Mouse (Mus musculus): ENCODE results near the gene Atad5.
A peak's percentile ranks its signal among the peaks of the same experiment; 100 is the strongest.

Gene Atad5

DNA sequence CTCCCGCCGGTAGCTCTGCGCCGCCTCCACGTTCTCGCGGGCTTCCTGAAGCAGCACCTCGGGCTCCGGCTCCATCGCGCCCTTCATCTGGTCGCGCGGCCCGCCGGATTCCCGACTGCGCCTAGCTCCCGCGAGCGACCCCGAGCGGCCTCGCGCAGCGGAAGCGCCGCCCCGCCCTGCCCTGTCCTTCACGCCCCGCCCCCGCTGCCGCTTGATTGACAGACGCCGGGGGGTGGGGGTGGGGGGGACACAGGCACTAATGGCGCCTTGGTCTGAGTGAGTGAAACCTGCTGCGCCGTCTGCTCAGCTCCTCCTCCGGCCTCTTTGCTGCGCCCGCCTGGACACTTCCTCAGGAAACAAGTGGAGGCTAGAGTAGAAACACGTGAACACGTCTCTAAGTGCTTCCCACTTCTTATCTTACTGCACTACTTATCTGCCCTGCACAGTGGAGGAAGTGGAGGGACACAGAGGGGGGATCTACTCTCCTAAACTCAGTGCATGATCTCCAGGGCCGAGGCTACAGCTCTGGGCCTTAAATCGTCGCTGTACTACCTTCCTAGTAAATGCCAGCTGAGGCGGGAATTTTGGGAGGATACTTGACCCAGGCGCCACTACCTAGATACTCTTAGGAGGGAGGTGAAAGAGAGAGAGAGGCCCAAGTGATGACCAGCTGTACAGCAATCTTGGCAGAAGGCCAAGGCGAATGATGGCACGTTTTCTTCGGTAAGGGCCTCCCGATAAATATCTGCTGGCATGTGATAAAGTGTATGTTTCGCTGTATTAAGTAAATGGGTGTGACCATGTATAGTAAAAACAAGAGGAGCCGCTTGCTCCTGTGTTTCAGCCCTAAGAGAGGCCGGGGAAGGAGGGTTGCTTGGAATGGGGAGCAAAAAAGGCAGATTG, 8.1 kb upstream of the Atad5 start, which contains the start of gene Crlf3:
TSS of gene Crlf3 (minus strand) at position 166 of the 903 bp plus-strand sequence.
- peak; percentile 85 to 92 for DNase-seq (ENCODE audit: low spot score in 2 of 2)

DNA sequence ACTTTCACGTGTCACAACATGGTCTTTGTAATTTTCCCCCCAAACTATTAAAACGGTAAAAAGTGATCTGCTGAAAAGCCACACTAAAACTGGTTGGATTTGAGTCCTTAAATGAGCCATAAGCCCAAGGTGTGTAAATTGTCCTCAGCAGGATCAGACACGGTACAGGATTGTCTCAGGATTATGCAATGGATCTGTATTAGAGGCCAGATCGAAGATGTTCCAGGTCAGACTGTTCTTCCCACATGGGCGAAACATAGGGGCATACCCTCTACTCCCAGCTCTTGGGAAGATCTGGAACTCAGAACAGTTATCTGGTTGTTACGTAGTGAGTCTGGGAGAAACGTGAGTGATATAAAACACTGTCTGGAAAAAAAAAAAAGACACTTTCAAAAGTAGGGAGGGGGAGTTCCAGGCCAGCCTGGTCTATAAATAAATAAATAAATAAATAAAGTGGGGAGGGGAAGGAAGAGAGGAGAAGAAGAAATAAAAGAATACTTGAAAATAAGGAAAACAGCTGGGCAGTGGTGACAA, 7.3 kb upstream of the Atad5 start:
- DNase-seq (ENCODE audit: low spot score in 2 of 2) = no peak

- no peak for DNase-seq (ENCODE audit: low spot score in 2 of 2)
These were observed 3.7 kb upstream of the Atad5 start for GRCm38 (mm10) chr11:80085356-80086055.

DNA sequence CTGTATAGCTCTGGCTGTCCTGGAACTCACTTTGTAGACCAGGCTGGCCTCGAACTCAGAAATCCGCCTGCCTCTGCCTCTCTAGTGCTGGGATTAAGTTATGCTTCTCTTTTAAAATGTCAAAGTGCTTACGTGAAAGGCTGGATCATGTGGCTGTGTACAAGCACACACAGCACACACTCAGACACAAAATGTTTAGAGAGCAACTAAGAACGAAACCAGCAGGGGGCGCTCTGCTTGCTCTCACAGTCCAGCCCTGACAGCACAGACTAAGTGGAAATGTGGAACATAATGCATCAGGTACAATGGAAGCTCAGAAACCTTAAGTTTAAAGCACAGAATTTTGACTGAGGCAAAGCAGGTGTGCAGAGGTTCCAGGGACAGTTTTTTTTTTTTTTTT, 2.4 kb upstream of the Atad5 start:
- DNase-seq (ENCODE audit: low spot score in 2 of 2) = peak; percentile 49 to 80

DNA sequence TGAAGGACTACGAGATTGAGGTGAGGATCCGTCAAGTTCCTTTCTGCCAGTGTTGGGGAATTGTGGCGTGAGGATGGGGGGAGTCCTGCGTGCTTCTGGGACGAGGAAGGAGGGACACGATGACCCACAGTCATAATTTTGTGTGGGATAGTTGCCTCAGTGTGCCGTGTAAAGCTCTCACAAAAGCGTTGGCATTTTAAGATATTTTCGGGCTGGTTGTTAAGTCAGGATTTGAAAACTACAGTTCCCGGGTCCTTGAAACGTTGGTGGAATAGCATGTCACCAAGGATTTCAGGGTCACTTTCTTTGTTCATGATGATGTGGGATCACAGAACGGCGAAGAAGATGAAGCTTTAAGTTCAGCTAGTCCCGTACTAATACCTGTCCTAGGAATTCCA, 616 bp downstream of the Atad5 start:
- DNase-seq (ENCODE audit: low spot score in 2 of 2) = no peak

DNA sequence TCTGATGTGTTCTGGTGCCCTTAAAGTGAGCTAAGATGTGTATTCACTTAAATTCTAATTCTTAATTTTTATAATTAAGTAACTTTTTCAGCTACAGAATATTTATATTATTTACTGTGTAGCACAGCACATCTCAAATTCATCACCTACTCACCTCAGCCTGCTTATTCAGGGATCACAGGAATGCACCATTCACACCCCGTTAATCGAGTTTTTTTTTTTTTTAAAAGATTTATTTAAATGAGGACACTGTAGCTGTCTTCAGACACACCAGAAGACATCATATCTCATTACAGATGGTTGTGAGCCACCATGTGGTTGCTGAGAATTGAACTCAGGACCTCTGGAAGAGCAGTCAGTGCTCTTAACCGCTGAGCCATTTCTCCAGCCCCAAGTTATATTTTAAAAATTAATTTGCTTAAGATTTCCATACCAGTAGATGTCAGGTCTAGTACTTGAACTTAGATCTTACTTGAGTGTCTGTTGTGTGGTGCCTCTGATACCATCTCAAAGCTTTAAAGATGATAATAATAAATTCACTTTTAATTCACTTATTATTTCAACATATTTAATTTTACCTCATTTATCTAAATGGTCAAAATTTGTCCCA, 1.5 kb downstream of the Atad5 start:
- DNase-seq (ENCODE audit: low spot score in 2 of 2) = no peak

DNA sequence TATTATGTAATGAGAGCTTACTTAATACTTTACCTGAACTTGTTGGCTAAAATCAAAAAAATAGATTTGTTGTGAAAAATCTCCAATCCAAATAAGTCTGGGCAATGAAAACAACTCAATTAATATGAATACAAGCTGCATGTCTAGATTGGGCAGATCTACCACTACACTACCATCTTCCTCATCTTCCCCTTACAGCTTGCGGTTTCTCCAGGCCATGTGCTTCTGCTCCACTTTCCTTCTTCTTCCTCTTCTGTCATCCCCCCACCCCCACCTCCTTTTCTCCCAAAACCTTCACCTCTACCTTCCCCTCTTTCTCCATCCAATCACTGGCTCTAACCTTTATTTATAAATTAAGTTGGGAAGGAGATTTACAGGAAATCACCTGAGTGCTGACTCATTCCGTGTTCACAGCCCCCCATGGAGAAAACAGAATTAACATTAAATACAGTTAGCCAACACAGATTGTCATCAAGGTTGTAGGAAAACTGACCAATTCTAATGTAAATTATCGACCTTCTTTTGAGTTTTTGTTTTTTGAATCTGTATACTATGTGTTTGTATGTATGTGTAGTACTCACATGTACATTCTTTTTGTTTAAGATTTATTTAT, 9.3 kb downstream of the Atad5 start:
- DNase-seq (ENCODE audit: low spot score in 2 of 2) = no peak

GRCm38 (mm10) chr11:80101298-80101697, 12.1 kb downstream of the Atad5 start:
- DNase-seq (ENCODE audit: low spot score in 2 of 2) = no peak

DNA sequence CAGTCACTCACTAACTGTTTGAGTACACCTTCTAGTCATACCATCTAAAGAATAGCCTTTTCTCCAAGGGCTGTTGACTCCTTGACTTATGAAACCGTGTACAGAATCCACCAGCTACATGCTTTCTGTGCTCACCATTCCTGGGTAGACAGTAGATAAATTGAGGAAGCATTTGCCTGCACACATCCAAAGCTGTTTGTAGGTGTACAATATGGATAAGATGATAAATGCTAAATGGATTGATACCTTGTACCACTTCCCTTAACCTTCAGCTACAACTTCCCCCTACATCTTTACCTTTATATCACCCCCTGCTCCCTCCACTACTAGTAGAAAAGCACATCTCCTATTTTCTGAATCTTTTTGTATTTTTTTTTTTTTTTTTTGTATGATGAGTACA, 15.2 kb downstream of the Atad5 start:
- DNase-seq (ENCODE audit: low spot score in 2 of 2) = no peak

DNA sequence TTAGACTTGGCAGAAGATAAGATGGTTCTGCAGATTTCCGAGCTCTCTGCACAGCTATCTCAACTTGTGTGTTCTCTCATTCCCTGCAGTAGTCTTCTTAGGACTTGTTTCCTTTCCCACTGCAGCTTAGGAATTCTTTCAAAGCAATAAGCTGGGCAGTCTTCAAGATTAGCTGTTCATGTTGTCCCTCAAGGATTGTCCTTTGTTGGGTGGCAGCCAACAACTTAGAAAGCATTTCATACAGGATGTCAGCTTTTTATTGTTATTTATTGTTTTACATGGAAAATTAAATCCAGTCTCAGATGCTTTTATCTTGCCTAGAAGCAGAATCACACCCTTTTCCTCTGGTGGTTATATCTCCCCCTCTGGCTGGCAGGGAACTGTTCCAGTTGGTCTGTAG, 27.2 kb downstream of the Atad5 start:
- DNase-seq (ENCODE audit: low spot score in 2 of 2) = no peak

DNA sequence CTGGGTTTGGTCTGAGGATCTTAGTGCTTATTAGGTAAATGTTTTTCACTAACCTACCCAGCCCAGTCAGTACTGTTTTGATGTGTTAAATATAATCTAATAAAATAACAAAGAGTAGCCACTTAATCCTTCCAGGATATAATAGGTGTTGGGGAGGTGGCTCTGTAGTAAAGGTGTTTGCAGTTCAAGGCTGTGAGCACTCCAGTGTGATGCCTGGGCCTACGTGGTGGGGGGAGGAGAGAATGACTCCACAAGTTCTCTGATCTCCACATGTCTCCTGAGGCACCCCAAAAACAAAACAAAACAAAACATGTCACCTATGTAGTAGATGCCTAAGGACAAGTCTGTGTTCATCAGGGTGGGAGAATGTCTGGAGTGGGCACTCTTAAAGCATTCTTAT, 42.9 kb downstream of the Atad5 start:
- DNase-seq (ENCODE audit: low spot score in 2 of 2) = no peak

GRCm38 (mm10) chr11:80134744-80135143, 45.5 kb downstream of the Atad5 start:
- DNase-seq (ENCODE audit: low spot score in 2 of 2) = no peak

GRCm38 (mm10) chr11:80135954-80136683, 46.9 kb downstream of the Atad5 start:
- DNase-seq (ENCODE audit: low spot score in 2 of 2) = no peak

GRCm38 (mm10) chr11:80136786-80137185, 47.6 kb downstream of the Atad5 start:
- no peak for DNase-seq (ENCODE audit: low spot score in 2 of 2)

DNA sequence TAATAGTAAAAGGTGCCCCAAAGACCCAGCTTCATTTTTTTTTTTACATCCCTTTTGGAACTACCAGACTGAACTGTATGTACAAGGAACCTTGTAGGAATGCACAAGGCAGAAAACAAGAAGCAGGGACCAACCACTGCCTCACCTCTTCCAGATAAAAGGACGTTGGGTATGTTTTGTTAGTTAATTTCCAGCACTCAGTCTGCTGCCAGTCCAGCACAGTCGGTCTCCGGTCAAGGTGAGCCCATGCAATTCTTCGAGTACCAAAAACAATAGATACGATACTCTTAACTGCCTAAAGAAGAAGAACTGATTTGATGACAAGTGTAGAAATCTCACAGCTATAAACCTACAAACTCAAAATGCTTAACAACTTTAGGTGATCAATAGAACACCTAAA, 48.6 kb downstream of the Atad5 start:
- no peak for DNase-seq (ENCODE audit: low spot score in 2 of 2)

- peak; percentile 74 to 85 for DNase-seq (ENCODE audit: low spot score in 2 of 2)
These were observed 52.8 kb downstream of the Atad5 start, which contains the start of gene Tefm for GRCm38 (mm10) chr11:80141825-80142521. Gene Tefm (minus strand): TSS chr11:80142175.

DNA sequence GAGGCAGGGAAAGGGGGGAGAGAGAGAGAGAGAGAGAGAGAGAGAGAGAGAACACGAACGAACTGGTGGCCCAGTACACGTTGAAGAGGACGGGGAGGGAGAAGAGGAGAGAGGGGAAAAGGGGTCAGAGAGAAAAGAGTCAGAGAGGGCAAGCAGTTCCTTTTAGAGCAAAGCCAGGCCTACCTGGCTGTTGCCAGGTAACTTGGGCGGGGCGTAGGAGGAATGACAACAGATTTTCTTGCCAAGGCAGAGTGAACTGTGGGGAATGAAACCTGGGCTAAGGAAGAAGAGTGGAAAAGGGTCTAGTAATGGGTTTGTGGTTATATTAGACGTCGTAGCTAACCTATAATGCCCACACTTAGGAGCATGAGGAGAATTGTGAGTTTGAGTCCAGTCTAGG, 53.7 kb downstream of the Atad5 start:
- DNase-seq (ENCODE audit: low spot score in 2 of 2) = no peak

GRCm38 (mm10) chr11:80145787-80146275, 56.6 kb downstream of the Atad5 start:
- no peak for DNase-seq (ENCODE audit: low spot score in 2 of 2)

- DNase-seq (ENCODE audit: low spot score in 2 of 2) = no peak
These were observed 58.5 kb downstream of the Atad5 start for GRCm38 (mm10) chr11:80147748-80148147.

- DNase-seq (ENCODE audit: low spot score in 2 of 2) = no peak
These were observed 59.1 kb downstream of the Atad5 start for GRCm38 (mm10) chr11:80148313-80148712.
